Mouse (Mus musculus) cerebellum, adult 2 months (tissue): ENCODE measurements around the gene Pttg1ip.

Source experiments
- CTCF ChIP-seq: fragments of 200-500 bp; IDR thresholded peaks from 2 replicates; pipeline ENCODE4 v1.5.1; 2011; ENCODE audit warnings: low read depth, mild to moderate bottlenecking, control low read depth, low read length, moderate library complexity, borderline replicate concordance; ENCODE audit not compliant: insufficient read depth
- POLR2A ChIP-seq: fragments of 200-500 bp; IDR thresholded peaks from 2 replicates; pipeline ENCODE4 v1.6.1; 2011; ENCODE audit warnings: low read length, control low read depth, borderline replicate concordance; ENCODE audit not compliant: insufficient read depth

DNA sequence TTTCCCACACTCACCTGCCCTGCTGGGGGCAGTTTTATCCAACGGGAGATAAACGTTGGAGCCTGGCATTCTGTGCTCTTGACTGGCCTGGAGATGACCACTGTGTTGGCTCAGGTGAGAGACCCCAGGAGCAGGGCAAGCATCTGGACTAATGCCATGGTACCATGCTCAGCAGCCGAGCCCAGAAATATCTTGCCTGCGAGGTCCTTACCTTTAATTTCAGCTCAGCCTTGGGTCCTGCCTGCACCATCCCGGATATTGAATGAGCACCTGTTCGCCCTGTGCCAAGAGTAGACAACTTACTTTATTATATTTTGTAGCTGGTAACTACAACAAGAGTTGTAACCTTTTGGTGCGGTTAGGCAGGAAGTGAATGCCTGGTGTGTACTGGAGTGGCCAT is 25.3 kb downstream of the Pttg1ip start:
- TF ChIP-seq POLR2A (no peak), CTCF (no peak)
